Mouse (Mus musculus): ENCODE measurements around the gene Card9. TPM values are rescaled to one million over a fixed set of nuclear protein-coding genes. Genes with fewer than 3 reads are reported as not detected.

The Card9 gene
- polyA plus RNA-seq, 1 experiment from 2014 or later = 0.26 TPM

GRCm38 (mm10) chr2:26306702-26307101 lies 54.0 kb downstream of the Card9 start:
- no peak for ATAC-seq
- no peak for TF ChIP-seq CTCF (IDR thresholded peaks at IDR 0.05; ENCODE audit: low read depth)
- 91% methylated on average over 3 of the region's 3 CpGs for WGBS

DNA sequence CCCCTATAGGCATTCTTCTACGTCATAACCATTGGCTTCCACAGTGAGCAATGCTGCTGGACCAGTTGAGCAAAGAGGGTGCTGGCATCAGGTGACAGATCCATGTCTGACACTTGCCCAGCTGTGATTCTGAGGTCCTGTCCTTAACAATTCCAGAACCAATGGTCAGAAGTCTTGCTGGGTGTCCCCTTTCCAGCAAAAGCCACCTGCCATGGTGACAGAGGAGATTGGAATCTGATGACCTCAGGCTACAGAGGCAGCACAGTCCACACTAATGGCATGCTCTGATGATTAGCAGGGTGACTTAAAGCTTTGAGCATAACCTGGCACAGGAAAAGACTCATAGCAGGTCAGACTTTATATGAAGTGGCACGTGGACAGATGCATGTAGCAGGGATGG lies 55.2 kb downstream of the Card9 start:
- Histone ChIP-seq H3K4me1 (replicated peaks; ENCODE audit: control insufficient read depth, insufficient read depth, low read length) (no peaks in the 10 kb centered on the region), H3K4me3 (ENCODE audit: low read depth, low read length) (no peak overlapping the region), H3K27me3 (replicated peaks; ENCODE audit: control insufficient read depth, insufficient read depth, low read length) (no peaks in the 10 kb centered on the region), H3K9ac (ENCODE audit: low read depth, low read length) (no peak overlapping the region), H3K36me3 (ENCODE audit: control insufficient read depth, insufficient read depth) (no peaks in the 10 kb centered on the region), H3K4me2 (replicated peaks; ENCODE audit: low read depth) (no peak overlapping the region), H3K27ac (ENCODE audit: low read depth, low read length) (no peak overlapping the region), H3K9me3 (ENCODE audit: control insufficient read depth) (no peaks in the 10 kb centered on the region)
- no peak for ATAC-seq
- WGBS = 78% methylated on average over 2 of the region's 2 CpGs
- TF ChIP-seq CTCF (IDR thresholded peaks at IDR 0.05; ENCODE audit: low read depth) = no peak

More at GRCm38 (mm10) chr2:26306702-26307101, 54.0 kb downstream of the Card9 start:
- Histone ChIP-seq H3K36me3 (ENCODE audit: control insufficient read depth, insufficient read depth) (no peaks in the 10 kb centered on the region), H3K9me3 (ENCODE audit: control insufficient read depth) (no peaks in the 10 kb centered on the region), H3K4me2 (replicated peaks; ENCODE audit: low read depth) (no peak overlapping the region), H3K4me1 (replicated peaks; ENCODE audit: control insufficient read depth, insufficient read depth, low read length) (no peaks in the 10 kb centered on the region), H3K27ac (ENCODE audit: low read depth, low read length) (no peak overlapping the region), H3K9ac (ENCODE audit: low read depth, low read length) (no peak overlapping the region), H3K27me3 (replicated peaks; ENCODE audit: control insufficient read depth, insufficient read depth, low read length) (no peaks in the 10 kb centered on the region), H3K4me3 (ENCODE audit: low read depth, low read length) (no peak overlapping the region)

- Histone ChIP-seq H3K27me3 (replicated peaks; ENCODE audit: control insufficient read depth, insufficient read depth, low read length) (no peaks in the 10 kb centered on the region; the same call in 1 of the 2 replicates), H3K27ac (ENCODE audit: low read depth, low read length) (no peak overlapping the region), H3K9ac (ENCODE audit: low read depth, low read length) (no peak overlapping the region), H3K4me3 (ENCODE audit: low read depth, low read length) (no peak overlapping the region), H3K9me3 (ENCODE audit: control insufficient read depth) (no peaks in the 10 kb centered on the region), H3K4me1 (replicated peaks; ENCODE audit: control insufficient read depth, insufficient read depth, low read length) (0 out of 2 replicates have a peak, but pooled peaks cover 4% of the 10 kb centered on the region), H3K36me3 (ENCODE audit: control insufficient read depth, insufficient read depth) (no peaks in the 10 kb centered on the region), H3K4me2 (replicated peaks; ENCODE audit: low read depth) (no peak overlapping the region)
- no peak for TF ChIP-seq CTCF (IDR thresholded peaks at IDR 0.05; ENCODE audit: low read depth)
- WGBS = 32% methylated on average over 1 of the region's 1 CpGs
- no peak for ATAC-seq
These were observed 56.0 kb downstream of the Card9 start for GRCm38 (mm10) chr2:26304711-26305110.

Other genes with a start within 250 kb of the Card9 start
- 14.1 and 14.2 TPM in 2 replicates for gene Nacc2, start 237.7 kb downstream of the Card9 start, polyA plus RNA-seq (2015; fragmentation: Nextera tagmentation; extraction: Ambion mirVana)
- 0.10 TPM in 1 of 2 replicates, not detected in the other for gene Lhx3, start 152.6 kb downstream of the Card9 start, polyA plus RNA-seq (2015; fragmentation: Nextera tagmentation; extraction: Ambion mirVana)
- gene Qsox2, start 123.4 kb downstream of the Card9 start, polyA plus RNA-seq (2015; fragmentation: Nextera tagmentation; extraction: Ambion mirVana) = 7.0 and 7.5 TPM in 2 replicates
- 0.09 and 0.21 TPM in 2 replicates for gene Ccdc187, start 66.4 kb downstream of the Card9 start, polyA plus RNA-seq (2015; fragmentation: Nextera tagmentation; extraction: Ambion mirVana)
- gene Gpsm1, start 45.4 kb downstream of the Card9 start, polyA plus RNA-seq (2015; fragmentation: Nextera tagmentation; extraction: Ambion mirVana) = 6.3 and 6.9 TPM in 2 replicates
- gene Dnlz, start 8.8 kb downstream of the Card9 start, polyA plus RNA-seq (2015; fragmentation: Nextera tagmentation; extraction: Ambion mirVana) = 16.4 and 17.0 TPM in 2 replicates
- 5.6 and 6.7 TPM in 2 replicates for gene Snapc4, start 19.7 kb upstream of the Card9 start, polyA plus RNA-seq (2015; fragmentation: Nextera tagmentation; extraction: Ambion mirVana)
- gene Entr1, start 28.4 kb upstream of the Card9 start, polyA plus RNA-seq (2015; fragmentation: Nextera tagmentation; extraction: Ambion mirVana) = 45.6 and 49.3 TPM in 2 replicates
- 46.4 and 47.6 TPM in 2 replicates for gene Pmpca, start 28.4 kb upstream of the Card9 start, polyA plus RNA-seq (2015; fragmentation: Nextera tagmentation; extraction: Ambion mirVana)
- 6.8 TPM in 2 replicates for gene Inpp5e, start 48.3 kb upstream of the Card9 start, polyA plus RNA-seq (2015; fragmentation: Nextera tagmentation; extraction: Ambion mirVana)
- 17.4 and 18.3 TPM in 2 replicates for gene Sec16a, start 84.3 kb upstream of the Card9 start, polyA plus RNA-seq (2015; fragmentation: Nextera tagmentation; extraction: Ambion mirVana)
- 3.6 and 3.7 TPM in 2 replicates for gene Notch1, start 155.7 kb upstream of the Card9 start, polyA plus RNA-seq (2015; fragmentation: Nextera tagmentation; extraction: Ambion mirVana)
- 54.4 and 65.2 TPM in 2 replicates for gene Egfl7, start 219.1 kb upstream of the Card9 start, polyA plus RNA-seq (2015; fragmentation: Nextera tagmentation; extraction: Ambion mirVana)
- not detected in 2 replicates for gene Gm20532, start 225.7 kb upstream of the Card9 start, polyA plus RNA-seq (2015; fragmentation: Nextera tagmentation; extraction: Ambion mirVana)
- 124 and 128 TPM in 2 replicates for gene Agpat2, start 243.5 kb upstream of the Card9 start, polyA plus RNA-seq (2015; fragmentation: Nextera tagmentation; extraction: Ambion mirVana)

Data from intestine, postnatal 0 days (tissue).